Mouse (Mus musculus) midbrain, embryonic 11.5 days (tissue): ENCODE data around the gene Synj1. TPM values are rescaled to one million over a fixed set of nuclear protein-coding genes. Genes with fewer than 3 reads are reported as not detected.

Experiments
- ATAC-seq: fragments of 200-750 bp; cut with Nextera tagmentation; 2 replicates; pipeline ENCODE4 v1.8.0; 2017; ENCODE audit warnings: moderate TSS enrichment, moderate library complexity; ENCODE audit not compliant: low FRiP score
- DNase-seq: peaks from one replicate; pipeline ENCODE4 v3.0.0; 2015; ENCODE audit warnings: low spot score; ENCODE audit errors: missing footprints
- H3K27ac ChIP-seq: fragments of 300-500 bp; sonication (generic); 2 replicates; pipeline ENCODE4 v1.5.1; 2014; ENCODE audit warnings: low read depth, low read length
- H3K27me3 ChIP-seq: fragments of 300-500 bp; sonication (generic); 2 replicates; pipeline ENCODE4 v1.6.1; 2014; ENCODE audit warnings: mild to moderate bottlenecking, low read length, moderate library complexity, mixed read lengths; ENCODE audit not compliant: control insufficient read depth, insufficient read depth
- H3K36me3 ChIP-seq: fragments of 300-500 bp; sonication (generic); 2 replicates; pipeline ENCODE4 v1.6.1; 2014; ENCODE audit warnings: mild to moderate bottlenecking, low read length, moderate library complexity, mixed read lengths; ENCODE audit not compliant: control insufficient read depth, insufficient read depth
- H3K4me1 ChIP-seq: fragments of 300-500 bp; sonication (generic); 2 replicates; pipeline ENCODE4 v1.6.1; 2014; ENCODE audit warnings: low read length; ENCODE audit not compliant: control insufficient read depth, insufficient read depth
- H3K4me2 ChIP-seq: fragments of 300-500 bp; sonication (generic); 2 replicates; pipeline ENCODE4 v1.6.1; 2014; ENCODE audit warnings: mild to moderate bottlenecking, moderate library complexity
- H3K4me3 ChIP-seq: fragments of 300-500 bp; sonication (generic); 2 replicates; pipeline ENCODE4 v1.5.1; 2014; ENCODE audit warnings: low read depth, low read length
- H3K9ac ChIP-seq: fragments of 300-500 bp; sonication (generic); 2 replicates; pipeline ENCODE4 v1.6.1; 2014; ENCODE audit warnings: low read length
- H3K9me3 ChIP-seq: fragments of 300-500 bp; sonication (generic); 2 replicates; pipeline ENCODE4 v1.6.1; 2016; ENCODE audit warnings: low read length; ENCODE audit not compliant: control insufficient read depth
- WGBS: fragments of 180-500 bp; shearing (Covaris S2); extraction: QIAGEN DNeasy Blood & Tissue Kit; methylation state at CpG from one replicate; pipeline ENCODE4 v1.1.7; 2014; 5-methylcytosine and 5-hydroxymethylcytosine counted together
- polyA plus RNA-seq: library from polyadenylated mRNA; unstranded; fragments of >200 nt; fragmentation: Nextera tagmentation; extraction: Ambion mirVana; gene quantifications from 2 replicates; pipeline ENCODE4 v1.2.1, GENCODE M21; 2014

Gene Synj1
- polyA plus RNA-seq, 1 experiment from 2014 or later: 23.3 TPM

- DNase-seq: no peak
Observed at GRCm38 (mm10) chr16:91019476-91019875, 8.4 kb upstream of the Synj1 start.

DNA sequence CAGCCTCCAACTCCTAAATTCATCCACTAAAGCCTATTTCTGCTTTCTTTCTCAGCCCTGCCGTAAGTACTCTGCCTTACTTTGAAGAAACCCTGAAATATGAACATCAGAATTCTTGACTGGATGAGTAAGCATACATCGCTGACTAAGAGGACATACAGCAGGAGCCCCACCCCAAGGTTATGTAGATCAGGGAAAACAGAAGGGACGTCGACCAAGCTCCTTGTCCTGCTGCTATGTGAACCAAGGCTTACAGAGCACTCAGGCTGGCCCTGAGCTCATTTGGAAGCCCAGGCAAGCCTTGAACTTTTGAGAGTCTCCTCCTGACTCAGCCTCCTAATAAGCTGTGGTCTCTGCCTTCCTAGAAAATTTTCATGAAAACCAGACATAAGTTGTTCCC, 4.7 kb upstream of the Synj1 start:
- Histone ChIP-seq H3K4me1 (peaks cover 4% of the 10 kb centered on the region), H3K9ac (no peak overlapping the region), H3K36me3 (peaks cover 6% of the 10 kb centered on the region), H3K27ac (no peak overlapping the region), H3K27me3 (no peaks in the 10 kb centered on the region), H3K4me3 (no peak overlapping the region), H3K4me2 (no peak overlapping the region), H3K9me3 (no peaks in the 10 kb centered on the region)
- no peak for ATAC-seq
- 90% methylated on average over 4 of the region's 4 CpGs for WGBS
- DNase-seq: no peak

More at GRCm38 (mm10) chr16:91019476-91019875, 8.4 kb upstream of the Synj1 start:
- ATAC-seq: no peak
- no peak overlapping the region for H3K9ac ChIP-seq
- no peak overlapping the region for H3K27ac ChIP-seq
- peaks cover 26% of the 10 kb centered on the region for H3K36me3 ChIP-seq
- no peaks in the 10 kb centered on the region for H3K9me3 ChIP-seq
- H3K4me1 ChIP-seq: no peaks in the 10 kb centered on the region
- no peak overlapping the region for H3K4me3 ChIP-seq
- H3K4me2 ChIP-seq: no peak overlapping the region
- 97% methylated on average over 4 of the region's 4 CpGs for WGBS
- no peaks in the 10 kb centered on the region for H3K27me3 ChIP-seq

GRCm38 (mm10) chr16:91011847-91012246, 739 bp upstream of the Synj1 start:
- DNase-seq (no peak), ATAC-seq (no peak)
- Histone ChIP-seq H3K9ac (peak overlapping the region; percentile 83), H3K4me3 (peak overlapping the region; percentile 90), H3K4me1 (peaks cover 7% of the 10 kb centered on the region), H3K9me3 (no peaks in the 10 kb centered on the region), H3K4me2 (peak overlapping the region; percentile 66), H3K36me3 (no peaks in the 10 kb centered on the region), H3K27me3 (no peaks in the 10 kb centered on the region), H3K27ac (peak overlapping the region; percentile 79; the same call in 1 of the 2 replicates)
- WGBS: 47% methylated on average over 3 of the region's 3 CpGs

- Histone ChIP-seq H3K4me3 (peak overlapping the region; percentile 90), H3K4me1 (peaks cover 7% of the 10 kb centered on the region), H3K27ac (peak overlapping the region; percentile 68), H3K9me3 (no peaks in the 10 kb centered on the region), H3K9ac (peak overlapping the region; percentile 83), H3K27me3 (no peaks in the 10 kb centered on the region), H3K36me3 (no peaks in the 10 kb centered on the region), H3K4me2 (peak overlapping the region; percentile 78)
- DNase-seq (no peak), ATAC-seq (no peak; the same call in 1 of the 2 replicates)
- WGBS: under 1% methylated on average over 40 of the region's 42 CpGs
Observed at GRCm38 (mm10) chr16:91010581-91011020, 507 bp downstream of the Synj1 start.

DNA sequence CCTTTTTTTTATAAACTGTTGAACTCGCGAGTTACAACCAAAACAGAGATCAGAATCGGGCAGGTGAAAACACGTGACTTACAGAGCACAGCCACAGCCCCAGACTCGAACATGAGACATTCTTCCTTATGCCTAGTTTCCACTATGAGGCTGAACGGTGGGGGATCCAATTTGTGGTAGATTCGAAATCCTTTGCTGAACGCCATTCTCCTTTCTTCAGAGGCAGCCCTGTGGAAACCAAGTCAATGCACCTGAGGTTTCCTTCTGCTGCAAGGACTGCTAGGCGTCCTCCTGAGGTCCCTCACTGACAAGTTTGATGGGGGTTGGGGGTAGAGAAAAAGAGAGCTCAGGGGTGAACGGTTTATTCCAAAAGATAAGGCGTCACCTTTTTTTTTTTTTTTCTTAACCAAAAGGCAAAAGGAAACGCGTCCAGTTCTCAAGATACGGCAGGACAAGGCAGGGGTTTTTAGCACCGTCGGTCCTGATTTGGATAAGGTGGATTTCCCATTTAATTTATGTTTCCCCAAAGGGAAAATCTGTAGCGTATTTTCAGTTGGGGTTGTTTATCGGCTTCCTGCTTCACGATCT, 1.1 kb downstream of the Synj1 start:
- no peaks in the 10 kb centered on the region for H3K36me3 ChIP-seq
- DNase-seq: peak; percentile 93
- peak overlapping the region; percentile 78 for H3K4me2 ChIP-seq
- no peak overlapping the region for H3K27ac ChIP-seq
- H3K4me1 ChIP-seq: peaks cover 7% of the 10 kb centered on the region
- peak overlapping the region; percentile 90 for H3K4me3 ChIP-seq
- no peaks in the 10 kb centered on the region for H3K27me3 ChIP-seq
- no peaks in the 10 kb centered on the region for H3K9me3 ChIP-seq
- WGBS: 1% methylated on average over 19 of the region's 19 CpGs
- H3K9ac ChIP-seq: peak overlapping the region; percentile 83
- ATAC-seq: no peak

GRCm38 (mm10) chr16:91004915-91005538, 6.1 kb downstream of the Synj1 start:
- Histone ChIP-seq H3K4me1 (peaks cover 3% of the 10 kb centered on the region), H3K27ac (no peak overlapping the region), H3K4me3 (no peak overlapping the region), H3K36me3 (no peaks in the 10 kb centered on the region), H3K4me2 (no peak overlapping the region), H3K9ac (no peak overlapping the region), H3K27me3 (no peaks in the 10 kb centered on the region), H3K9me3 (no peaks in the 10 kb centered on the region)
- 86% methylated on average over 4 of the region's 4 CpGs for WGBS
- DNase-seq: peak; percentile 28
- no peak for ATAC-seq

DNA sequence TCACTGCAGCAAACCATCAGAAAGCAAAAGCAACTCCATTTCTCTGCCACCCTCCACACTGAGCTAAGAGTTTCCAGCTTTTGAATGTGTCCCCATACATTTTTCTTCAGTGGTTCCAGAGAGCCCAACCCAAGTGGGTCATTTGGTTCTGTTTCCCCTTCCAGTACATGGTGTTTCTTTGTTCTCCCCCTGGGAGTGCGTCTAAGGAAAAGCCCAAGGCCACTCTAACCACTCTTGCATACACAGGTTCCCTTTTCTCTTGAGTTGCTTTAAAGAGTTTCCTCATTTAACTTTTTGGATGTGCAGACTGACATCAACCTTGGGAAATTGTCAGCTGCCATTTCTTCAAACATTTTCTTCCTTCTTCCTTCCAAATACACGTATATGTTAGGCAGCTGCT, 10.0 kb downstream of the Synj1 start:
- H3K9me3 ChIP-seq: no peaks in the 10 kb centered on the region
- H3K4me3 ChIP-seq: no peak overlapping the region
- no peaks in the 10 kb centered on the region for H3K27me3 ChIP-seq
- ATAC-seq (no peak), DNase-seq (no peak)
- no peak overlapping the region for H3K4me2 ChIP-seq
- no peak overlapping the region for H3K9ac ChIP-seq
- H3K27ac ChIP-seq: no peak overlapping the region
- no peaks in the 10 kb centered on the region for H3K36me3 ChIP-seq
- WGBS: 90% methylated on average over 2 of the region's 2 CpGs
- no peaks in the 10 kb centered on the region; the same call in none of the 2 replicates for H3K4me1 ChIP-seq

DNA sequence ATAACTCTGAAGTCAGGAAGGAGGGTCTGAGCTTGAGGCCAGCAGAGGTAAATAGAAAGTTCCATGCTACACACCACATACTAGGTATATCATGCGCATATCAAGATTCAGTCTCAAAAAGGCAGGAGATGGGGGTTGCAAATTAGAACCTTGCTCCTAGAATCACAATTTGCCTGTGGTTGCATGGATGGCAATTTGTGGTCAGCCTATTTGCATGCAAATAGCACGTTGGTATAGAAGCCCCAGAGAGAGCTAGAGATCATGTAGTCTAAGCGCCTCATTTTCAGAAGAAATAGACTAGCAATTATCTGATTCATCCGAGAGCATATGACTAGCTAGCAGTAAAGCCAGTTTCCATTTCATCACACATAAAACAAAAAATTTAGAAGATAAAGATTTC, 11.3 kb downstream of the Synj1 start:
- Histone ChIP-seq H3K27me3 (no peaks in the 10 kb centered on the region), H3K9me3 (no peaks in the 10 kb centered on the region), H3K4me2 (no peak overlapping the region), H3K27ac (no peak overlapping the region), H3K36me3 (no peaks in the 10 kb centered on the region), H3K4me3 (no peak overlapping the region), H3K4me1 (no peaks in the 10 kb centered on the region; the same call in none of the 2 replicates), H3K9ac (no peak overlapping the region)
- ATAC-seq (no peak), DNase-seq (no peak)
- 70% methylated on average over 4 of the region's 4 CpGs for WGBS

- Histone ChIP-seq H3K36me3 (no peaks in the 10 kb centered on the region), H3K4me3 (no peak overlapping the region), H3K4me1 (no peaks in the 10 kb centered on the region; the same call in none of the 2 replicates), H3K27ac (no peak overlapping the region), H3K9ac (no peak overlapping the region), H3K4me2 (no peak overlapping the region), H3K9me3 (no peaks in the 10 kb centered on the region), H3K27me3 (no peaks in the 10 kb centered on the region)
- no peak for ATAC-seq
- no peak for DNase-seq
- WGBS: 87% methylated on average over 3 of the region's 3 CpGs
Observed at GRCm38 (mm10) chr16:90997822-90998221, 13.3 kb downstream of the Synj1 start.
